Mouse (Mus musculus) gastrocnemius, adult 8-10 months (tissue): ENCODE results near the gene Gimap8. TPM values are rescaled to one million over a fixed set of nuclear protein-coding genes. Genes with fewer than 3 reads are reported as not detected.
"Not testable (repeated sequence)": the region's sequence is repeated elsewhere in the genome, so short reads cannot be mapped to it uniquely, and the experiment has no call there.

Experiments used
- DNase-seq, 2 experiments: peaks; one replicate each; pipeline ENCODE4 v3.0.0; 2022; ENCODE audit warnings: low spot score in 2 of 2
- total RNA-seq, 4 experiments: library from RNA; stranded (reverse); gene quantifications; 2 replicates each; pipeline ENCODE4 v1.2.4; 2022

Gene Gimap8
- total RNA-seq, 4 experiments from 2014 or later = 1.3 to 2.0 (median 1.5) TPM

- no peak for DNase-seq
Measured at GRCm38 (mm10) chr6:48677492-48678345, 30.7 kb downstream of the Gimap8 start.

GRCm38 (mm10) chr6:48678391-48678790 is 31.4 kb downstream of the Gimap8 start:
- no peak for DNase-seq

GRCm38 (mm10) chr6:48679701-48680100 is 32.7 kb downstream of the Gimap8 start:
- DNase-seq = no peak

GRCm38 (mm10) chr6:48680421-48680820 is 33.4 kb downstream of the Gimap8 start:
- DNase-seq = no peak

- no peak for DNase-seq
Measured at GRCm38 (mm10) chr6:48681472-48682090, 34.5 kb downstream of the Gimap8 start.

- no peak for DNase-seq
Measured at GRCm38 (mm10) chr6:48682271-48682670, 35.2 kb downstream of the Gimap8 start.

- DNase-seq = not testable (repeated sequence)
Measured at GRCm38 (mm10) chr6:48683263-48683821, 36.3 kb downstream of the Gimap8 start.

- no peak for DNase-seq
Measured at GRCm38 (mm10) chr6:48684319-48684718, 37.3 kb downstream of the Gimap8 start, which contains the start of gene Gimap4. TSS of gene Gimap4 (plus strand) at chr6:48684549.

GRCm38 (mm10) chr6:48684806-48685205 is 37.8 kb downstream of the Gimap8 start:
- no peak for DNase-seq

- DNase-seq = no peak
Measured at GRCm38 (mm10) chr6:48685251-48685650, 38.2 kb downstream of the Gimap8 start.

- DNase-seq = no peak
Measured at GRCm38 (mm10) chr6:48685694-48686665, 38.9 kb downstream of the Gimap8 start.

- no peak for DNase-seq
Measured at GRCm38 (mm10) chr6:48687077-48687476, 40.0 kb downstream of the Gimap8 start.

GRCm38 (mm10) chr6:48689320-48689719 is 42.3 kb downstream of the Gimap8 start:
- no peak for DNase-seq

- DNase-seq = no peak
Measured at GRCm38 (mm10) chr6:48692962-48693361, 45.9 kb downstream of the Gimap8 start.

GRCm38 (mm10) chr6:48696830-48697554 is 50.0 kb downstream of the Gimap8 start:
- DNase-seq = no peak

- DNase-seq = no peak
Measured at GRCm38 (mm10) chr6:48697555-48697930, 50.5 kb downstream of the Gimap8 start.

GRCm38 (mm10) chr6:48698066-48698856 is 51.2 kb downstream of the Gimap8 start:
- no peak for DNase-seq

GRCm38 (mm10) chr6:48698888-48699287 is 51.9 kb downstream of the Gimap8 start:
- no peak for DNase-seq

- no peak for DNase-seq
Measured at GRCm38 (mm10) chr6:48700251-48701075, 53.4 kb downstream of the Gimap8 start.
